Mouse (Mus musculus): ENCODE measurements around the gene Gm11077.

Gene Gm11077

DNA sequence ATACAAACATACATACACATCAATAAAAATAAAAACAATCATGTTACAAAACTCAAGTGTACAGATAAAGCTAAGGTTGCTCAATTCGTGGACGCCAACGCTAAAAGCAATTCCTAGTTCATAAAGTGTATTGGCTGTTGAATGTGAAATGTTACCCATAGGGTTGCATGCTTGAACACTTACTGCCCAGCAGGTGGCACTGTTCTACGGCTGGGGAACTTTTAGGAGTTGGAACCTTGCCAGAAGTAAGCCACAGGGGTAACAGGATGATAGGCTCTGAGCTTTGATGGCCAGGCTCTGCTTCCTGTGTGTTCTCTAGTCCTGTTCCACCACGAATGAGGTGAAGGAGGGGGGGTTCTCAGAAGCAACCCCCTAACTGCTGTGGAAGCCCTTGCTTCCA, at the start of gene Gm11077:
Gene Gm11077, plus strand, starts transcription at position 13 of the 400 bp plus-strand sequence.
- DNase-seq, result no peak

DNA sequence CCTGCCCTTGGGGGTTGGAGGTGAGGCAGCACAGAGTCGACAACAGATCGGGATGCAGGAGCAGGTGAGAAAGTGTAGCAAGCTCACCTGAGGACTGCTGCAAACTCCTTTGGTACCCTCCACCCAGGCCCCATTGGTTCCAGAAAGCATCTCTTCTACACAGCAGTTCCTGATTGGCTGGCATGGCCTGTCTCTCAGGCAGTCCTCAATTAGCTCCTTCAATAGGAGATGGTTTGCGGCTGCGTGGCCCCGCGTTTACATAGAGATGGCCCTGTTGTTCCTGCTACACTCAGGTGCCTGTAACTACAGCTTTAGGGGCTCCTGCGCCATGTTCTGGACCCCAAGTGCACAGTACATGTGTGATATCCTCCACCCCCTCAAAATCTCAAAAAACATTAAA, 48.4 kb upstream of the Gm11077 start:
- no peak for DNase-seq

DNA sequence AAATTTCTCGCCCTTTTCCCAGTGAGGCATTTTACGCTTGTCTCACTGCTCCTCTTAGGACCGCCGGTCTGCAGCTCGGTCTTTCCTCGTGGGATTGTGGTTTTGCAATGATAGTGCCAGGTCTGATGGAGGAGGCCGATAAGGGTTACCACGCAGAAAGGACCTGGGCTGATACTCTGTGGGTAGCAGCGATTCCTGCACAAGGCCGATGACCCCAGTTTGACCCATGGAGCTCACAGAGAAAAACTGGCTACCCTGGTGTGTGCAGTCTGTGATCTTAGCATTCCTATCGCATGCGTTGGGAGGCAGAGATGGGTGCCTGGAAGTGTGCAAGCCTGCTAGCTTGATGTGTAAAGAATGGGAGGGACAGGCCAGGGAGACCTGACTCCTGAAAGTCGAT, 46.3 kb upstream of the Gm11077 start:
- DNase-seq, result no peak

DNA sequence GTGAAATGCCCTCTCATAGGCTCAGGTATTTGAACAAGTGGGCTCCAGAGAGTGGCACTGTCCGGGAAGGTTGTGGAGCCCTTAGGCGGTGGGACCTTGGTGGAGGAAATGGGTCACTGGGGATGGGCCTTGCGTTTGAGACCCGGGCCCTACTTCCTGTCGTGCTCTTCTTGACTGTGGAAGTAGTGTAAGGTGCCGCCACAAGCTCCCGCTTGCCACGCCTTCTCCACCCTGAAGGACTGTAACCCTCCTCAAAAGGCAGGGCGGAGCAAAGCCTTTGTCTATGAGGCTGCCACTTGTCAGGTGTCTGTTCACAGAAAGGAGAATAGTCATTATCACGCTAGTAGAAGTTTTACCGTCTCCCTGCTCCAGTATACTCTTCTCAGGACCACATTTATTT, 44.7 kb upstream of the Gm11077 start:
- no peak for DNase-seq

DNA sequence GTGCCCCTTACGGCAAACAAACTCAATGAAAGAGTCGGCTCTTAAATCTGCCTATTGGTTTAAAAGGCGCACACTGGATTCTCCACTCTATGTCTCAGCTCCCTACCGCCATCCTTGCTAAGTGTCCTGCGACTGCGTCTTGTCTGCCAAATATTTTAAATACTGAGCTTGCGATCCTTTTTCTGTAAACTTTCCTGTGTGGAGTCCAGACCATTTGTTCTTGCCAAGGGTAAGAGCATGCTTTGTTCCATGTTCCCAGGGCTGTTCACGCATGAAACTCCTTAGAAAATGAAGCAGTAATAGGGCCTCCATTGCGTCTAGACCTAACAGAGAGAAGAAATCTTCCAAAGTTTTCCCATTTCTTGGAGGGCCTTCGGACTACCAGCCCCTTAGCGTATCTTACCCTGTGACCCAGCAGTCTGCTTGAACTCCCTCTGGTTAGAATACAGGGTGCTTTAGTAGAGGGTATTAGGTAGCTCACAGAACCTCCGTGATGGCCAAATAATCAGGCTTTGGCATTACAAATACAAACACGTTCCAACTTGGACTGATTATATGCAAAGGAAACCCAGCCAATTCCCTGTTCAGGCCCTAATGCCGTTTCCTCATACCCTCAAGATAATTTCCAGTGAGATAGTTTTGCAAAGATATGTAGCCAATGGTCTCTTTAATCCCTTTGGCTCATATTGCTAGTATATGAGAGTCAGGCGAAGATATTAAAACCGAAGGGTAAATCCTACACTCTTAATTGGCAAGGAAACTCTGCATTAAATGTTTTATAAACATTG, 39.3 kb upstream of the Gm11077 start:
- peak in 1 of 2 experiments; percentile 32 for DNase-seq

DNA sequence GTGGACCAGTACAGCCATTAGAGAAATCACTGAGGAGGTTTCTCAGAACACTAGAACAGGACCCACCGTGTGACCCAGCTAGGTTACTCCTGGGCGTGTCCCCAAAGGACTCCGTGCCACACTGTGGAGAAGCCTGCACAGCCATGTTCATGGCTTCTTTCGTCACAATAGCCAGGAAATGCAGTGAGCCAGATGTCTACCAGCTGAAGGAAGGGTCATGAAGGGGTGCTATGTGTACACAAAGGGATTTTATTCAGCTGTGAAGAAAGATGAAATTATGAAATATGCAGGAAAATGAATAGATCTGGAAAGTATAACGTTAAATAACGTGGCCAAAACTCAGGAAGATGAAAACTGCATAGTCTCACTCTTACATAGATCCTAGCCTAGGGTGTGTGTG, 36.9 kb upstream of the Gm11077 start:
- no peak for DNase-seq

DNA sequence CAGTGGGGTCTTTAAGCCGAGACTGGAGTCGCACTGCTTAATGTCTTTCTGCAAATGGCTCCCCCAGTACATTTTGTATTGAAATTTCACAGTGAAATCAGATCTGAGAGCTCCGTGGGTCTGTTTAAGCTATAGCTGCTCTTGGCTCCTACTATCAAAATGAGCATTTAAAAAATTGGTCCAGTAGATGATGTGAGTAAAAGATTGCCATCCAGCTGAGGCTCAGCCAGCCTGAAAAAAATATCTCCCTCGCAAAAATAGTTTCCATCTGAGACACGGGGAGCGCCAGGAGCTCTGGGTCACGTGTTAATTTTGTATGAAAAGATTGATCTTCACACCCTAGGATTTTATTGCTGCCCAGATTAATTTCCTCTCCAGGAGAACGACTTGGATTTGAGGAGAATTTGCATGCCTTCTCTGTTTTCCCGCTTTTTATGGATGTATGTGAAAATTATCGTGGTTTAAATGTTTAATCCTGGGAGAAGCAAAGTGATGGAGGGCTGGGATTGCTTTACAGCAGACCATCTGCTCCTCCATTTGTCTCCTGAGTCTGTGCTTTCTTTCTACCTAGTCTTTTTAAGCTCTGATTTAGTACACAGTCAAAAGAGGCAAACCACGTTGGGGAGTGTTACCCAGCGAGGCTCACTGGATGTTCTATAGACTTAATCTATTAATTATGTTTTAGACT, 32.7 kb upstream of the Gm11077 start:
- DNase-seq, result peak in 1 of 2 experiments; percentile 28

DNA sequence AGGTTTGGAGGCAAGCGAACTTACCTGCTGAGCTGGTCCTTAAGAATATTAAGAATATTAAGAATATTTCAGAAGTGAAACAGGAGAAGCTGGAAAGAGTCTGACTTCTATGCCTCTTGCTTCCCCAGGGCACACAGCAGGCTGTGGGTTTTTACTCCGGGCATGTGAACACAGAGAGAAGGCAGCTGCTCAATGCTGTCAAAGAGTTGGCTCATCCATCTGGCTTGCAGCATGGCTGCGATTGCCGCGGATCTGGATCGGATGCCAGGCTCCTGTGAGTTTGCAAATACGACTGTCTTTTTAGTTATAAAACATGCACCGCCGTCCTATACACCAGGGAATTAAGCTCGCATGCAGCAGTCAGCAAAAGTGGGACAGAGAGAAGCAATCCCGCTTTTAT, 31.1 kb upstream of the Gm11077 start:
- DNase-seq, result peak in 1 of 2 experiments; percentile 30

DNA sequence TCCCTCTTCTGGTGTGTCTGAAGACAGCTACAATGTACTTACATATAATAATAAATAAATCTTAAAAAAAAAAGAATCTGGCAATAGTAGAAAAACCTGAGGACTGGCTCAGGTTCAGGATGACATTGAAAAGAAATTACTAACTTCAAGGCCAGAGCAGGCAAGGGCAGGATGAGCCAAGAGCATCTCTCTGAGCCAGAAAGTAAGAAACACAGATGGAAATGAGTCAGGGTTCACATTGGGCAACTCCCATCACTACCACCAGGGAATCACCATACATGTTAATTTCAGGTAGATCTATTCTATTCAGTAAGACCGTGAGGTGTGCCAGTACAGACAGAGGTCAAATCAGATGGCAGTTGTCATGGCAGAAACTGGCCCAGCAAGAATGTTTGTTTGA, 30.5 kb upstream of the Gm11077 start:
- no peak for DNase-seq

DNA sequence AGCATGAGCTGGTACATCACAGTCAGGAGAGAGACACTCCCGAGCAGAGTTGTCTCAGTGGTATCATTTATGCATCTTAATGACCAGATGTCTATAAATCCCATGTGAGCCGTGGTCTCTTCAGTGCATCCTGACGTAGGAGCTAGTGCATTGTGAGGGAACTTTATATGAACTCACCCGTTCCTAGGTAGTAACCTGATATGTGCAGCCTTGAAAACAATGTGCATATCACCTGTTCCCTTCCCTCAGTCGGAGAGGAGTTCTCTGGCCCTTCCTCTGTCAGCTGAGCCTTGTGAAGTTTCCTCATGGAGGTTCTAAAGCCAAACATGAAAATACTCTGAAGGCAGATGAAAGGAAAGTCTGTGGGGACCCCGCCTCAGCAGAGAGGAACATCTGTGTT, 27.8 kb upstream of the Gm11077 start:
- DNase-seq, result no peak

DNA sequence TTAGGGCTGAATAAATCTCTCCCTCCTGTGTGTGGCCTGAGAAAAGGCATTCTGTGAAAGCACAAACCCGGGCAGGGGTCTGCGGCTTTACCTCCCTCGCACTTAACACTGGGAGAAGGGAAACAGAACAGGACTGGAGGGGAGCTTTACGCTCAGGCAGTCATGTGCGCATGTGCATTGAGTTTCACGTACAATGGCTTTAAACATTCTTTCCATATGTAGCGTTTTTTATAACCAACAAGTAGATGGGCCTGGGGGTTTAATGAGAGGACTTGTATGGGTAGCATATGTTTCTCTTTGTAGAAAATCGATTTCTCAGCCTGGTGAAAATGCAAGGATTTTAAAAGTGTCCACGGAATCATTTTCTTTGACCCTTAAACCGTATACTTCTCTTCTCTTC, 24.0 kb upstream of the Gm11077 start:
- no peak for DNase-seq

DNA sequence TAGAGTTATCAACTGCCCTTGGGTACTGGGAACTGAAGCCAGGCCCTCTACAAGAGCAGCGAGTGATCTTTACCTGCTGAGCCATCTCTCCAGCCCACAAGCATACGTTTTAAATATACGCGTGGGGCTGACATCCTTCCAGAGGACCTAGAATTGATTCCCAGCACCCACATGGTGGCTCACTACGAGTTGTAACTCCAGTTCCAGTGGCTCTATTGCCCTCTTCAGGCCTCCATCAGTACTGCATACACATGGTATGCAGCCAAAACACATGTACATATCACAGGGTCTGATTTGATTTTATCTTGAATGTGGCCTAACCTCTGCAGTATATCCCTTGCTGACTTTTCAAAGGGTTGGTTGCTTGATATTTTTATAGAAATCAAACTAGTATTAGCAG, 23.0 kb upstream of the Gm11077 start:
- no peak for DNase-seq

DNA sequence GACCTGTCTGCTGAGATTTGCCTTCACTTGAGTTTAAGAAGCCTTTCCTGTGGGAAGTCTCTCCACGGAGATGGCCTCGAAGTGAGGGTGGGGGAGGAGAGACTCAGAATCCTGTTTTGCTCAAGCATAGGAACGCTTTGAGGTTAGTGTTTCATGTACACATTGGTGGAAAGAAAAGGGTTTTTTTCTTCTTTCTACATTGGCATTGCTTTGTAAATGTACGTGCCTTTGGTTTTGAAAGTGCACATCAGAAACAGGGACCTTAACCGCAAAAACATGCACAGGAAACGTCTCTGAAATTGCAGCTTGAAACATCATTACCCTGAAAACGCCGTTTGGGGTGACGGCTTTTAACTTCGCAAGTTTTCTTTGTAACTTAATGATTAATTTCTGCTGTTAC, 21.0 kb upstream of the Gm11077 start:
- no peak for DNase-seq

DNA sequence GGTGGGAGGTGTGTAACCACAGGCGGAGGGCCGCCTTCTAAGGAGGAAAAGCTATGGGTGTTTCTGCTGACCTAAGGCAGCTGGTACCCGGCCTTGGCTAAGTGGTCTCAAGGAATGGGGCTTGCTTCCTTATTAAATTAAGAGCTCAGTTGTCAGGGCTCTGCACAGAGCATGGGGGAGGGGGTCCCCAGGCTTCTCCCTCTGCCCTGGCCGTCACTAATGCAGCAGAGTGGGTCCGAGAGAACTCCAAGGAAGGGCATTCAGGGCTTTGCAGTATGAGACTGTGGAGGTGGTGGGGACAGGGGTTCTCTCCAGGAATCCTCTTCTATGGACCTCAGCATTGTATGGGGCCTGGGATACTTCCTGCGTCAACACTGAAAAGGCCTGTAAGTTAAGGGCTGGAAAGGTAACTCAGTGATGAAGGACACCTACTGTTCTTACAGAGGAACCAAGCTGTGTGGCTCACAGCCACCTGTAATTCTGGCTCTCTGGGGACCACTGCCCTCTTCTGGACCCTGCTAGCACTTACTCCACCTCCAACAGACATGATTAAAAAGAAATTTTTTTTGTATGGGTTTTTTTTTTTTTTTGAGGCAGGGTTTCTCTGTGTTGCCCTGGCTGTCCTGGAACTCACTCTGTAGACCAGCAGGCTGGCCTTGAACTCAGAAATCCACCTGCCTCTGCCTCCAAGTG, 19.5 kb upstream of the Gm11077 start:
- DNase-seq, result no peak

DNA sequence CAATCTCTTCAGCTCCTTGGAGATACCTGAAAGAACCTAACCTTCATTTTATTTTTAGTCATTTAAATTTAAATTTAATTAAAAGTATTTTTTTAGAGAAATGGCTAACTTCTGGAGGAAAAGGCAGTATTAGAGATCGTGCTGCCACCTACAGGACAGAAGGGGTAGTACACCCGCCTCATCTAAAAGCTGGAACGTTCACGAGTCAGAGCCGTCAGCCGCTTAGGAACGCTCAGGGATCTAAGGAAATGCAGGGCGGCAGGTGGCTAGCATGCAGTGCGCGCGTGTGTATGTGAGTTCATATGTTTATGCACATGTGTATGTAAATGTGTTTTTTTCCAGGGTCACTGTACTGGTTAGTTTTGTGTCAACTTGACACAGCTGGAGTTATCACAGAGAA, 16.3 kb upstream of the Gm11077 start:
- DNase-seq, result peak; percentile 76 to 84

DNA sequence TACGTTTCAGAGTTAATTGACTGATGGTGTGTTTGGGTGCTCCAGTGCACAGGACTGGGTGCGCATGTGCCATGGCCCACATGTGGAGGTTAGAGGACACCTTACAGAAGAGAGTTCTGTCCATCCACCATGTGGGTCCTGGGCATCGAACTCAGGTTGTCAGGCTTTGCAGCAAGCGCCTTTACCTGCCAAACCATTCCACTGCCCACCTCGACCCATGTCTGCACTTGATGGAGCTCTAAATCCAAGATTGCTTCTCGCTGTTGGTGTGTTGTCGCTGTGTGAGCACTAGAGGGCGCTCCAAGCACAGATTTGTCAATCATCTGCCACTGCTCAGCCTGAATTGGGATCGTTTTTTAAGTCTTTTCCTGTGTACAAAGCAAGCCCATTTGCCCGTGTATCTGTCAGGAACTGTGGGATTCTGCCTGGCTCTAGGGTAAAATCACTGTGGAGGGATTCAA, 14.1 kb upstream of the Gm11077 start:
- DNase-seq, result peak; percentile 74 to 85

DNA sequence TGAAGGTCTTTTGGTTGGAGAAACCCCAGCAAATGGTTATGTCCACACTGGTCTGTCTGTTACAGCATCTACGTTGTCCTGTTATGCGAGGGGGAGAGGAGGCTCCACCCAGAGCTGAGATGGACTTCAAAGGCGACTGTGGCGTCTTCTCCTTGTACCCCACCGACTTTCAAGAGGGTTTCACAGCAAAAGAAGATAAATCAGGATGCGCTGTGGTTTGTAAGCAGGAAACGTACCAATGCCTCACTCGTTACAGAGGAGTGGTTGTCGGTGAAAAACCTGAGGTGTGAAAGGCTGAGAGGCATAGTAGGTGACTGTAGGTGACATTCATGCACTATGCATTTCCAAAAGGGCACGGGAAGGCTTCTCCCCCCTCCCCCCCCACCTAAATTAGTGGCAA, 7.0 kb upstream of the Gm11077 start:
- no peak for DNase-seq

DNA sequence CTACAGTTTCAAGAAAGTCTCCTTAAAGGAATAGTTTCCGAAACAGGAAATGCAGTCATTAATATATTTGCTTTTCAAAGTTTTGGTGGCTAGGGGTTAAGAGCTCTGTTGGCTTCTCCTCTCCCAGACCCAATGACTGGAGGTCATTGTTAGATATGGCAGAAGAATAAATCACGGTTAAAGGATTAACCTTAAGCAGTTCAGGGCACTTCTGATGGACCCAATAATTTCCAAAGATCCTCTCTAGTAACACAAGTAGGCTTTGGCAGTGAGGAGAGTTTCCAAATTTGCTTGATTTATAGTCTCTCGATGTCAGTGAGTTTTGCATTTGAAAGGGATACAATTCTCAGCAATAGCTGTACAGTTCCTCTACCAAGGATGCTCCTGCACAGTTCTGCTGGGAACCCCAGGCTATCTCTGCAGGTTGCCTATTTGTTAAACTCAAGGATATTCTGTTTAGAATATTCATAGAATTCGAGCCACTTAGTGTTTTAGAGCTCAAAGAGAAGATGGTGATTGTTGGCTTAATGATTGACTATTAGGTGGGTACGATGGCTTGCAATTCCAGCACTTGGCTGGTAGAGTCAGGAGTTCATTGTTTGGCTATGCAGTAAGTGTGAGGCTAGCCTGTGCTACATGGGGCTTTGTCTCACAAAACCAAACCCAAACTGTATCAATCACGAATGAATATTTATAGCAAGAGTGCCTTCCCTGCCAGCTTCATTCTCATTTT, 1.8 kb downstream of the Gm11077 start:
- DNase-seq, result no peak

DNA sequence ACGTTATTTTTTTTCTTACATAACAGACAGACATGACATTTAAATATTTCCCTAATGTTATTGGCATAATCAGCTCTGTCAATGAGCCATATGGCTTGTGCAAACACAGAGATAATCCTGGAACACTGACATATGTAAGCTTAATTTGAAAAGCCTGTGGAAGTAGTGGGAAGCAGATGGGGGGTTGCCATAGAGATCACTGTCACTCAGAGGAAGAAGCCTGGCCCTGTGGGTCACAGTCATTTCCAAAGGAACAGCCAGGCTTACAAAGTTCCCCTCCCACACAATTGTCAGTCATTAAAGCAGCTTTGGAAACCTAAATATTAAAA, 2.3 kb downstream of the Gm11077 start:
- peak; percentile 36 to 55 for DNase-seq

DNA sequence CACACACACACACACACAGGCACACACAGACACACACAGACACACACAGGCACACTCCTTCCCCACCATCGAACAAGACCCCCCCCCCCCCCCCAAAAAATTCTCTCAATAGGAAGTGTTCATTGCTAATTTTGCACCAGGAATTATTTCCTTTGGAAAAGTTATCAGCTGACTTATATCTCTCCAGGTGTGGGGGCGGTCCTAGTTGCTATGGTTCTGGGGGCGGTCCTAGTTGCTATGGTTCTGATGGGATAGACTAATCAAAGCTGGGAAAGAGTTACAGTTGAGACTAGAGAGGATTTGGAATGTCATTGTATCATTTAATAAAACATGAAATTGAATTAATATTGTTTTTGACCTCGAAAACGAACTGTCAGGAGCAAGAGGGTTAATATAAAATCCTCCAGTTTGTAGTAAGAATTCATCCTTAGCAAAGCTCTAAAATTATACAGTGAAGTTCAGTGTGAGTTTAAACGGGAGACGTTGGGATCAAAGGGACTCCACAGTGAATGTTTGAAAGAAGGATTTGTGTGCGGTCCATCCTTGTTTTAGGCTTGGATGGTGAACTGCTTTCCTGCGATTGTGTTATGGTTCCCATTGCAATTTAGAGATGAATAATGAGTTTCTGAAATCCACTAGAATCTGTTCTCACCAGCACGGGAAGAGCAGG, 4.0 kb downstream of the Gm11077 start:
- DNase-seq, result no peak

DNA sequence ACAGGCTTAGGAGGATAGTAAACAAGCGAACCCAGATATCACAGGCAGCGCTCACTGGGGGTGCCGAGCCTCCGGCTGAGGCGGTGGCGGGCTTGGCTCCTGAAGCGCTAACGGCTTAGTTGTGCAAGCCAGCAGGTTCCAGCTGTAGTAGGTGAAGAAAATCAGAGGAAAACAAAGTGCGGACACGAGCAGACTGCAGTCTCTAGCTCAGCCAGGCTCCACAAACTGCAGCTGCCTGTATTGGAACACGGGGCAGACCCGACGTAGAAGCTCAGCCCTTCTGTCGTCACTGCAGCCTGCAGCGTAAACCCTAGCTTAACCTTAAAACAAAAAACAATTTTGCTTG, 4.5 kb downstream of the Gm11077 start:
- DNase-seq, result peak in 1 of 2 experiments; percentile 41

DNA sequence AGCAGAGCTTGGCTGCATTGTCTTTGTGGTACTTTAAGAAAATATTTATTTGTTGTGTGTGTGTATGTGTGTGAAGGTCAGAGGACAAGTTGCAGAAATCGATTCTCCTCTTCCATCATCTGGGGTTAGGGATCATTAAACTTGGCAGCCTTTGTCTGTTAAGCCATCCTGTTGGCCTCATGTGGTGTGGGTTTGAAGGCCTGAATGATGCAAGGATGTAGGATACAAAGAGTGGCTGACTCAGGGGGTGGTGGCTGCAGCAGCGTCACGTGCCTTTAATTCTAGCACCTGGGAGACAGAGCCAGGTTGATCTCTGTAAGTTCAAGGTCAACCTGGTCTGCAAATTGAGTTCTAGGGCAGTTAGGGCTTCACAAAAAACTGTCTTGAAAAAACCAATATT, 16.5 kb downstream of the Gm11077 start:
- no peak for DNase-seq

DNA sequence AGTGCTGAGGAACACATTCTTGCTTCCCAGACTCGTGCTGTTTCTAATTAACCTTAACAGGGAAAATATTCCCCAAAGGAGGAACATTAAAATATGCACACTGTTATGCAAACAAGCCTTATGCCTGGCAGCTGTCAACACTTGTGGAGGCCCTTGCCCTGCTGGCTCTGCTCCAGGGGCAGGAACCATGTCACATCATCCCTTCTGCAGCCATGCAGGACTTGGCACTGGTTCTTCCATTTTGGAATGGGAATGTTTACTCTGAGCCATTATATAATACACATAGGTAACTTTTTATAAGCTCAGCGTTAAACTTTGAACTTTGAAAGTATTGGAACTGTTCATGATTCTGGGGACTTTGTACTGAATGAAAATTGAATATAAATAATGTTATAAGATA, 18.5 kb downstream of the Gm11077 start:
- no peak for DNase-seq
